Mouse (Mus musculus): ENCODE measurements at regions not wholly inside any gene's neighbourhood (a gene's known extent, or its start where the extent isn't known, plus 50 kb on each side); places are given as distances from the start of the nearest gene placed in this dataset.

DNA sequence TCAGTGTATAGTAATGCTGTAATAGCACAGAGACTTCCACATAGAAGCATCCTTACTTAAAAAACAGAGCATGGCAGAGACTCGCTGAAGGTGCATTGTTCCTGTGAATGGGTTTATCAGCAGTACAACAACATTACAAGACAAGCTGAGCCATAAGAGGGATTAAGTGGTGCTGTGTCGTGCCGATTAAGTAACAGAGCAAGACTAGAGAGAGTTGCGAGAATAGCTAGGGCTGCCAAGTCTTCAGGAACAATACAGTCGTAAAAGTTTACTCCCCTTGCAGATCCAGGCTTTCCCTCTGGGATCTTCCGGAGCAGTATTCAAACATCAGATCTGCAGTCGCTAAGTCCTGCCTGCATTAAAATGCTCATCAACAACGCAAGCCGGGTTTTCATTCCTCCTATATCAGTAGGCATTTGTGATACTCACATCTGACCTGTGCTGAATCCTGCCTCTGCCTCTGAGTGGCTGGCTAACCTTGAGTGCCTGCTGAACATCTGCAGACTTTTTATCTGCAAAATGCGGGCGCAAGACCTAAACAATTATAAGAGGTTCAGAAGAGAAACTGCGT is 247.1 kb downstream of the Ttll7 start:
- no peak overlapping the region for H3K4me3 ChIP-seq (replicated peaks; ENCODE audit: low read length)
- H3K4me1 ChIP-seq (replicated peaks; ENCODE audit: low read depth, low read length) = peaks cover 13% of the 10 kb centered on the region; the same call in 1 of the 2 replicates
- no peaks in the 10 kb centered on the region for H3K27me3 ChIP-seq (ENCODE audit: insufficient read depth, low read length)
- TF ChIP-seq CTCF (conservative IDR thresholded peaks at IDR 0.05; ENCODE audit: low read length) = no peak
- no peak for TF ChIP-seq POU5F1 (IDR thresholded peaks at IDR 0.05; ENCODE audit: borderline replicate concordance, low read length)
- TF ChIP-seq NANOG (IDR thresholded peaks at IDR 0.05; ENCODE audit: borderline replicate concordance, low read length) = no peak
- H3K9me3 ChIP-seq (ENCODE audit: low read length) = no peaks in the 10 kb centered on the region
- no peaks in the 10 kb centered on the region for H3K36me3 ChIP-seq (ENCODE audit: insufficient read depth, low read length)

DNA sequence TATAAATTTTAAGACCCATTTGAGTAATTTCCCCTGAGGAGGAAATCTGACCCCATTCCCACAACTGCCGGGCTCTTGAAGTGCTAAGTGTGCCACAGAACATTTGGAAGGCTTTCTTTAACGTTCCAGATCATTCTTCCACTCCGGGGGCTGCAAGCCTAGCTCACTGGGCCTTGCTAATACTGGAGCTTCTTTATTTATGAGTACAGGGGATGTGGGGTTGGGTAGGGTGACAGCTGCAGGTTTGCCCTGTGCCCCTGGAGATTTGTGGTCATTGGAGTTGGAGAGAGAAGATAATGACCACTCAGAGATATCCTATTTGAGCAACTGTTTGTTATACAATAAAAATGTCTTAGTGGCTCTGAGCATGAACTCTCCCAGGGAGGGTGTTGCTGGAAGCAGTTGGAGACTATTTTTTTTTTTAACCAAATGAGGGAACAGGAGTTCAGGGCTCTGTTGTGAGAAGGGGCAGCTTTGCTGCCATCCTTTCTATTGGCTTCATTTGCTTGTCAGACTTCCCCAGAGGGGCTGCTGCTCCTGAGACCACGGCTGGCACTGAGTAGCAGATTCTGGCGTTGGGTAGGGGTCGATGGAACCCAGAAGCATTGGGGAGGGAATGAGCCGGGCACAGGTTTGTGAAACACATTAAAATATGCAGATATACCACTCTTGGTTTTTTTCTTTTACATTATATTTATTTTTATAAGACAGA is 249.0 kb downstream of the Ttll7 start:
- H3K4me3 ChIP-seq (replicated peaks; ENCODE audit: low read length) = no peak overlapping the region
- H3K36me3 ChIP-seq (ENCODE audit: insufficient read depth, low read length) = no peaks in the 10 kb centered on the region
- no peaks in the 10 kb centered on the region for H3K9me3 ChIP-seq (ENCODE audit: low read length)
- no peaks in the 10 kb centered on the region for H3K27me3 ChIP-seq (ENCODE audit: insufficient read depth, low read length)
- H3K4me1 ChIP-seq (replicated peaks; ENCODE audit: low read depth, low read length) = peaks cover 10% of the 10 kb centered on the region; the same call in 1 of the 2 replicates
- TF ChIP-seq NANOG (IDR thresholded peaks at IDR 0.05; ENCODE audit: borderline replicate concordance, low read length) (no peak), CTCF (conservative IDR thresholded peaks at IDR 0.05; ENCODE audit: low read length) (no peak), POU5F1 (IDR thresholded peaks at IDR 0.05; ENCODE audit: borderline replicate concordance, low read length) (no peak)

DNA sequence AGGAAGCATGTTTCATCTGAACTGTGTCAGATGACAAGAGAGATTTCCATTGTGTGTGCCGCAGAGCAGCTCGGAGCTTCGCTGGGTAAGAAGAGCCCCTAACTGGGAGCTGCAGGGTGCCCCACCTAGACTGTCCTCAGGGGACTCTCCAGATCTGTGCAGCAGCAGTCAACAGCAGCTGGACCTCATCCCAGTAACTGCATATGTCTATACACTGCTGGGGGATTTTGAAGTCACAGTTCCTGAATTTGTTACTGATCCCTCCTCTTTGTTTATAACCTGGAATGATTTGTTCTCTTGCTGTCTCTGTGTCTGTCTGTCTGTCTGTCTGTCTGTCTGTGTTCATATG is 249.6 kb downstream of the Ttll7 start:
- no peaks in the 10 kb centered on the region for H3K9me3 ChIP-seq (ENCODE audit: low read length)
- H3K36me3 ChIP-seq (ENCODE audit: insufficient read depth, low read length) = no peaks in the 10 kb centered on the region
- no peak overlapping the region for H3K4me3 ChIP-seq (replicated peaks; ENCODE audit: low read length)
- H3K27me3 ChIP-seq (ENCODE audit: insufficient read depth, low read length) = no peaks in the 10 kb centered on the region
- H3K4me1 ChIP-seq (replicated peaks; ENCODE audit: low read depth, low read length) = peaks cover 10% of the 10 kb centered on the region; the same call in 1 of the 2 replicates
- TF ChIP-seq POU5F1 (IDR thresholded peaks at IDR 0.05; ENCODE audit: borderline replicate concordance, low read length) (no peak), NANOG (IDR thresholded peaks at IDR 0.05; ENCODE audit: borderline replicate concordance, low read length) (no peak), CTCF (conservative IDR thresholded peaks at IDR 0.05; ENCODE audit: low read length) (no peak)

DNA sequence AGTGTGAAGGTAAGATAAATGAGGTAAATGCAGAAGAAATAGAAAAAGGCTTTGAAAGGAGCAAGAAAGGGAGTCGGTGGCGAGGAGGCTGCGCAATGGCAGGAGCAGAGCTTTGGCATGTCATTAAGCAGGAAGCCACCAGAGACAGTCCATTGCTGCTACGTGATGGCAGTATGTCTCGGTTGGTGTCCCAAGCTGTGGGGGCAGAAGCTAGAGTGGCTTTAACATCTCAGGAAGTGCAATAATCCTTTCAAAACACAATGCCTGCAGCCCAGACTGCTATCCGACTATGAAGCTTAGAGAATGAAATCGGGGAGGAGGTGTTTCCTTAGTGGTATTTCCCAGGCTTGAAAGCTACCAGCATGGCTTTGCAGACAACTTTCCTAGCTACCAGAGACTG is 251.3 kb downstream of the Ttll7 start:
- no peak overlapping the region for H3K4me3 ChIP-seq (replicated peaks; ENCODE audit: low read length)
- H3K27me3 ChIP-seq (ENCODE audit: insufficient read depth, low read length) = no peaks in the 10 kb centered on the region
- TF ChIP-seq POU5F1 (IDR thresholded peaks at IDR 0.05; ENCODE audit: borderline replicate concordance, low read length) (no peak), NANOG (IDR thresholded peaks at IDR 0.05; ENCODE audit: borderline replicate concordance, low read length) (no peak), CTCF (conservative IDR thresholded peaks at IDR 0.05; ENCODE audit: low read length) (no peak)
- peaks cover 5% of the 10 kb centered on the region; the same call in 1 of the 2 replicates for H3K4me1 ChIP-seq (replicated peaks; ENCODE audit: low read depth, low read length)
- no peaks in the 10 kb centered on the region for H3K9me3 ChIP-seq (ENCODE audit: low read length)
- no peaks in the 10 kb centered on the region for H3K36me3 ChIP-seq (ENCODE audit: insufficient read depth, low read length)

DNA sequence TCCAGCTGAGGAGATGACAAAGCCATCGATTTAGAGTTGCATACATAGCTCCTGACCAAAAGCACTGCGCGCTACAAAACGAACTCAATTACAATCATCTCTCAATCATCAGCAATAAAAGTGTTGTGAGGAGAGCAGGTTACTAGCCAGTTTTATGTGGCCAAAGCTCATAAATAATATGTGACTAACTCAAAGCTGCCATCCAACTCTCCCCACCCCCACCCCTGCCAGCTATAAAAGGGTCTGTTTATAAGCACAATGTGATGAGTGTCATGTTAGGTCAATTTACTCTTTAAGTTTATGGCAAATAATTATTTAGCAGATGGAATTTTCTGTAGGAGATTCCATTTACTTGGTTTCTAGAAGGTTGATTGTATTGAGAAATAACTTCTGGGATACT is 265.4 kb downstream of the Ttll7 start:
- Histone ChIP-seq H3K27me3 (ENCODE audit: insufficient read depth, low read length) (no peaks in the 10 kb centered on the region), H3K9me3 (ENCODE audit: low read length) (peaks cover 55% of the 10 kb centered on the region), H3K4me1 (replicated peaks; ENCODE audit: low read depth, low read length) (peaks cover 10% of the 10 kb centered on the region), H3K36me3 (ENCODE audit: insufficient read depth, low read length) (peaks cover 3% of the 10 kb centered on the region; the same call in 1 of the 2 replicates), H3K4me3 (replicated peaks; ENCODE audit: low read length) (no peak overlapping the region)
- no peak for TF ChIP-seq NANOG (IDR thresholded peaks at IDR 0.05; ENCODE audit: borderline replicate concordance, low read length)
- TF ChIP-seq CTCF (conservative IDR thresholded peaks at IDR 0.05; ENCODE audit: low read length) = no peak
- no peak for TF ChIP-seq POU5F1 (IDR thresholded peaks at IDR 0.05; ENCODE audit: borderline replicate concordance, low read length)

DNA sequence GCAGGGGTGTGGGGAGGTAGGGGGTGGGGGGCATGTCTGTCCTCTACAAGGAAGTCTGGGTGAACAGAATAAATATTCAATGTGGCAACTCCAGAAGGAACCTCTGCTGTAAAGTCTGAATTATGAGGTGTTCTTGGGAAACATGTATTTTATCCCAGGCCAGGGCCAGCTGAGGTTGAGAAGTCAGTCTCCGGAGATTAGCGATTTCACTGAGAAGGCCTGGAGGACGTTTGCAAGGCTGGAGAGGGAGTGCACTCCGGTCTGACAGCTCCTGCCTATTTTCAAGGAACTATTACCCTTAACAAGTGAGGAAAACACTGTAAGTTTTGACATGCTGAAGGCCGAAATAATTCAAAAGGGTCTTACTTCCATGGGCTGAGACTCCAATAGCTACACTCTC is 265.9 kb downstream of the Ttll7 start:
- H3K9me3 ChIP-seq (ENCODE audit: low read length) = peaks cover 52% of the 10 kb centered on the region
- no peak overlapping the region for H3K4me3 ChIP-seq (replicated peaks; ENCODE audit: low read length)
- no peak for TF ChIP-seq NANOG (IDR thresholded peaks at IDR 0.05; ENCODE audit: borderline replicate concordance, low read length)
- no peak for TF ChIP-seq POU5F1 (IDR thresholded peaks at IDR 0.05; ENCODE audit: borderline replicate concordance, low read length)
- TF ChIP-seq CTCF (conservative IDR thresholded peaks at IDR 0.05; ENCODE audit: low read length) = no peak
- H3K27me3 ChIP-seq (ENCODE audit: insufficient read depth, low read length) = no peaks in the 10 kb centered on the region
- peaks cover 11% of the 10 kb centered on the region for H3K4me1 ChIP-seq (replicated peaks; ENCODE audit: low read depth, low read length)
- H3K36me3 ChIP-seq (ENCODE audit: insufficient read depth, low read length) = peaks cover 3% of the 10 kb centered on the region; the same call in 1 of the 2 replicates

DNA sequence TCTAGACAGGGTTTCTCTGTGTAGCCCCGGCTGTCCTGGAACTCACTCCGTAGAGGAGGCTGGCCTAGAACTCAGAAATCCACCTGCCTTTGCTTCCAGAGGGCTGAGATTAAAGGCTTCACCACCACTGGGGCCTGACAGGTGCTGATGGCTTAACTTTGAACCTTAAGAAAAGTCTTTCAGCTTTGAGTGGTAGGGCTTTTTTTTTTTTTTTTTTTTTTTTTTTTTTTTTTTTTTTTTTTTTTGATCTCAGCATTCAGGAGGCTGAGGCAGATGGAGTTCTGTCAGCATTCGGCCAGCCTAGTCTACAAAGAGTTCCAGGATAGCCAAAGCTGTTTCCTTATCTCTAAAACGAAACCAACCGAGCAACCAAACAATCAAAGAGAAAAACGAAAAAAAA is 266.5 kb downstream of the Ttll7 start:
- TF ChIP-seq NANOG (IDR thresholded peaks at IDR 0.05; ENCODE audit: borderline replicate concordance, low read length) = no peak

DNA sequence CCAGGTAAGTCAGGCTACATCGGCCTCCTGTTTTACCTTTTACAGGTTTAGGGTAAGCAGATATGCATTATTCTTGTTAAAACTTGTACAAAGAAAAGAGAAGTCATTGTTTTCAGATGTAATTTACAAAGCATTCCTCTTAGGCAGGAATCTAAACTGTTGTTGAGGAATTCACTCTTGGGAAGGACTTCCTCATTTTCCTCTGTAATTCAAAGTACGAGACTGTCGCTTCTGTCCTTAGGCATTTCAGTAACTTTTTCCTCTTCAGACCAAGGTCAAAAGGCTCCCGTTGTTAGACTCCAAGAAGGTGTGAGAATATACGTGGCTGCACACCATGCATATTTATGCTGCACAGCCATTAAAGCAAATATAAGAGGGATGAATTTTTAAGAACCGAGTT is 269.7 kb downstream of the Ttll7 start:
- peaks cover 13% of the 10 kb centered on the region for H3K4me1 ChIP-seq (replicated peaks; ENCODE audit: low read depth, low read length)
- no peaks in the 10 kb centered on the region for H3K27me3 ChIP-seq (ENCODE audit: insufficient read depth, low read length)
- no peaks in the 10 kb centered on the region for H3K36me3 ChIP-seq (ENCODE audit: insufficient read depth, low read length)
- peaks cover 33% of the 10 kb centered on the region for H3K9me3 ChIP-seq (ENCODE audit: low read length)
- H3K4me3 ChIP-seq (replicated peaks; ENCODE audit: low read length) = no peak overlapping the region
- TF ChIP-seq CTCF (conservative IDR thresholded peaks at IDR 0.05; ENCODE audit: low read length) (no peak), POU5F1 (IDR thresholded peaks at IDR 0.05; ENCODE audit: borderline replicate concordance, low read length) (no peak), NANOG (IDR thresholded peaks at IDR 0.05; ENCODE audit: borderline replicate concordance, low read length) (peak; percentile 42; the same call in 1 of the 2 replicates)

More for the DNA sequence above, 266.5 kb downstream of the Ttll7 start:
- peaks cover 3% of the 10 kb centered on the region; the same call in 1 of the 2 replicates for H3K36me3 ChIP-seq (ENCODE audit: insufficient read depth, low read length)
- H3K27me3 ChIP-seq (ENCODE audit: insufficient read depth, low read length) = no peaks in the 10 kb centered on the region
- H3K4me1 ChIP-seq (replicated peaks; ENCODE audit: low read depth, low read length) = peaks cover 13% of the 10 kb centered on the region
- no peak overlapping the region for H3K4me3 ChIP-seq (replicated peaks; ENCODE audit: low read length)
- peaks cover 47% of the 10 kb centered on the region for H3K9me3 ChIP-seq (ENCODE audit: low read length)
